28 mouse cellular contexts compared by ENCODE assay signal in genomic region chr1:153921642-153922041, GRCm38 (mm10). TPM values are rescaled to one million over a fixed set of nuclear protein-coding genes. Genes with fewer than 3 reads are reported as not detected.
DNase-seq lines count a peak whose midpoint lies in the region; ATAC-seq and TF ChIP-seq lines count a peak whose summit lies in the region.
"Had no signal": no experiment of that assay in that cellular context is flagged by ENCODE, and none has a peak within 500 bp of the region (broad histone marks: within the 10 kb centered on the region; RNA-seq: fewer than 3 reads in every experiment).

No protein-coding gene starts in this region.

- H3K4me3 ChIP-seq in gastrocnemius, adult 2 months: no peak overlapping the region
- no peak overlapping the region for H3K4me3 ChIP-seq in heart, adult 2 months
- H3K4me3 ChIP-seq: embryonic facial prominence, embryonic 10.5 days; embryonic facial prominence, embryonic 12.5 days; forebrain, embryonic 13.5 days had no signal

- intact Hi-C loops in gastrocnemius, adult 2 months (cut with DNase I): loop anchor here (1.0 kb wide), 1 partner anchor 20 kb away; no protein-coding TSS in a partner anchor
- intact Hi-C loops in gastrocnemius, postnatal 36 days (cut with DNase I): no loop called here
- intact Hi-C loops in heart, adult 2 months (cut with DNase I): loop anchor here (1.0 to 5.0 kb wide), 2 partner anchors 20 to 111 kb away; no protein-coding TSS in a partner anchor

- no peaks in the 10 kb centered on the region for H3K27me3 ChIP-seq in heart, adult 2 months (ENCODE audit: control insufficient read depth, insufficient read depth, low read length)
- H3K27me3 ChIP-seq: CH12.LX; embryonic facial prominence, embryonic 12.5 days; forebrain, embryonic 13.5 days had no signal

- DNase-seq in gastrocnemius, adult 2 months: no peak
- no peak for DNase-seq in gastrocnemius, postnatal 36 days
- no peak for DNase-seq in heart, adult 2 months
- DNase-seq in heart, adult 9 months (ENCODE audit: low spot score in 2 of 2): no peak
- no peak for DNase-seq in right cerebral cortex, postnatal 25 days
- no peak for DNase-seq in layer of hippocampus, adult 9-10 months (ENCODE audit: low spot score)
- DNase-seq: adrenal gland, adult 8-10 months; adrenal gland, postnatal 14 days; adrenal gland, postnatal 36 days; B cell, adult 2 months; cerebellum, adult 11-12 months; cerebellum, adult 2 months; cerebellum, adult 9-10 months; cerebellum, postnatal 10 days; cerebellum, postnatal 25 days had no signal

- no peaks in the 10 kb centered on the region for H3K36me3 ChIP-seq in heart, adult 2 months (ENCODE audit: control insufficient read depth, insufficient read depth, low read length)
- H3K36me3 ChIP-seq: embryonic facial prominence, embryonic 10.5 days; embryonic facial prominence, embryonic 12.5 days; G1E had no signal

- no peaks in the 10 kb centered on the region for H3K79me2 ChIP-seq in heart, adult 2 months (replicated peaks; ENCODE audit: control insufficient read depth, insufficient read depth, low read length)

- peak overlapping the region; percentile 68 for H3K27ac ChIP-seq in gastrocnemius, adult 2 months
- peak overlapping the region; percentile 43; the same call in 1 of the 2 replicates for H3K27ac ChIP-seq in heart, adult 2 months
- H3K27ac ChIP-seq: embryonic facial prominence, embryonic 10.5 days; embryonic facial prominence, embryonic 12.5 days; forebrain, embryonic 13.5 days had no signal

- WGBS in heart, adult 2 months: 91% methylated on average over 3 of the region's 3 CpGs

- no peak for TF ChIP-seq POLR2A in heart, adult 2 months (IDR thresholded peaks at IDR 0.05; ENCODE audit: insufficient read depth, low read depth, low read length)

- H3K9ac ChIP-seq in heart, adult 2 months (ENCODE audit: low read depth, low read length): no peak overlapping the region
- H3K9ac ChIP-seq: embryonic facial prominence, embryonic 12.5 days; forebrain, embryonic 13.5 days had no signal

- peaks cover 7% of the 10 kb centered on the region for H3K4me1 ChIP-seq in heart, adult 2 months (ENCODE audit: control insufficient read depth, insufficient read depth, low read length)
- H3K4me1 ChIP-seq: embryonic facial prominence, embryonic 12.5 days; forebrain, embryonic 13.5 days had no signal

- no peak for TF ChIP-seq CTCF in gastrocnemius, adult 2 months (IDR thresholded peaks at IDR 0.05)
- TF ChIP-seq CTCF in heart, adult 2 months (IDR thresholded peaks at IDR 0.05): no peak

- ATAC-seq in megakaryocyte progenitor cell, adult 5-6 weeks (replicated peaks; ENCODE audit: poor library complexity): peak; percentile 40; the same call in 1 of the 2 replicates
- ATAC-seq: activated CD4-positive, CD25-positive, alpha-beta regulatory T cell, adult 4 months; CD4-positive, CD25-positive, alpha-beta regulatory T cell, adult 4 months; forebrain, embryonic 13.5 days; Patski had no signal

- TF ChIP-seq EP300 in heart, adult 2 months (IDR thresholded peaks at IDR 0.05; ENCODE audit: insufficient read depth, low read depth, low read length): no peak

RNA-seq across cellular contexts. Expression of gene Teddm2, which starts 21.6 kb away (rescaled TPM):
- total RNA-seq in gastrocnemius, adult 2 months (2021): 1 to 10 TPM; 1.6 to 4.4 TPM
- total RNA-seq in gastrocnemius, postnatal 36 days (2021): 1 to 10 TPM; 1.6 to 2.9 TPM
- under 1 TPM; 0.91 TPM for total RNA-seq in heart, adult 2 months (2021)
- polyA plus RNA-seq in heart, adult 2 months (2012; rRNA removed): 0.49 and 1.00 TPM in 2 replicates
- 0.05 and 0.10 TPM in 2 replicates for total RNA-seq in megakaryocyte progenitor cell, adult 5-6 weeks (2015)
- 0.24 TPM in 1 of 2 replicates, not detected in the other for total RNA-seq in megakaryocyte progenitor cell, adult 5-6 weeks (2017)

RNA-seq across cellular contexts. Expression of gene Glul, which starts 21.9 kb away (rescaled TPM):
- total RNA-seq in gastrocnemius, adult 2 months (2021): 100 to 1,000 TPM; 501 to 689 TPM
- 100 to 1,000 TPM; 354 to 444 TPM for total RNA-seq in gastrocnemius, postnatal 36 days (2021)
- total RNA-seq in heart, adult 2 months (2021): 100 to 1,000 TPM; 406 to 679 TPM
- 344 and 559 TPM in 2 replicates for polyA plus RNA-seq in heart, adult 2 months (2012; rRNA removed)
- total RNA-seq in megakaryocyte progenitor cell, adult 5-6 weeks (2015): 32.1 and 35.2 TPM in 2 replicates
- total RNA-seq in megakaryocyte progenitor cell, adult 5-6 weeks (2017): 46.2 and 55.2 TPM in 2 replicates

RNA-seq across cellular contexts. Expression of gene Teddm1a, which starts 30.1 kb away (rescaled TPM):
- total RNA-seq in gastrocnemius, adult 2 months (2021): not detected
- not detected for total RNA-seq in gastrocnemius, postnatal 36 days (2021)
- total RNA-seq in heart, adult 2 months (2021): not detected
- polyA plus RNA-seq in heart, adult 2 months (2012; rRNA removed): not detected in 2 replicates
- total RNA-seq in megakaryocyte progenitor cell, adult 5-6 weeks (2015): not detected in 2 replicates
- not detected in 2 replicates for total RNA-seq in megakaryocyte progenitor cell, adult 5-6 weeks (2017)
- total RNA-seq: adrenal gland, adult 18-20 months; adrenal gland, adult 8-10 months; adrenal gland, postnatal 14 days; adrenal gland, postnatal 36 days; CH12.LX had no signal
- polyA plus RNA-seq: cerebellum, adult 2 months; cortical plate, adult 2 months; embryonic facial prominence, embryonic 10.5 days; embryonic facial prominence, embryonic 12.5 days; embryonic facial prominence, embryonic 14.5 days; forebrain, embryonic 11.5 days; forebrain, embryonic 13.5 days; G1E; Patski had no signal

RNA-seq across cellular contexts. Expression of gene Teddm1b, which starts 47.5 kb away (rescaled TPM):
- total RNA-seq in gastrocnemius, adult 2 months (2021): not detected
- total RNA-seq in gastrocnemius, postnatal 36 days (2021): not detected
- not detected for total RNA-seq in heart, adult 2 months (2021)
- polyA plus RNA-seq in heart, adult 2 months (2012; rRNA removed): not detected in 2 replicates
- not detected in 2 replicates for total RNA-seq in megakaryocyte progenitor cell, adult 5-6 weeks (2015)
- not detected in 2 replicates for total RNA-seq in megakaryocyte progenitor cell, adult 5-6 weeks (2017)
- total RNA-seq: adrenal gland, adult 18-20 months; adrenal gland, postnatal 14 days; adrenal gland, postnatal 36 days; CH12.LX had no signal
- polyA plus RNA-seq: cerebellum, adult 2 months; cortical plate, adult 2 months; G1E had no signal

Comparison
In these comparisons a context has a peak if more than half of its experiments do, and no peak if none do; other contexts are left out.
1. RNA of gene Glul, which starts 21.9 kb away (total RNA-seq): 501 to 689 TPM in gastrocnemius, adult 2 months, 406 to 679 TPM in heart, adult 2 months and 354 to 444 TPM in gastrocnemius, postnatal 36 days; 32.1 to 55.2 TPM in megakaryocyte progenitor cell, adult 5-6 weeks; every median in the first group is over 4 times any median in the second.